Mouse (Mus musculus) brain, embryonic 14.5 days (tissue): ENCODE measurements around the gene 4930469K13Rik.

Experiments used
- CTCF ChIP-seq: fragments of 200-500 bp; IDR thresholded peaks from 2 replicates; pipeline ENCODE4 v1.5.1; 2012; ENCODE audit warnings: inconsistent platforms, mild to moderate bottlenecking, moderate library complexity, borderline replicate concordance; ENCODE audit not compliant: insufficient read depth, insufficient read length; ENCODE audit errors: extremely low read depth
- POLR2A ChIP-seq: fragments of 200-500 bp; IDR thresholded peaks from 2 replicates; pipeline ENCODE4 v1.6.1; 2012; ENCODE audit warnings: mild to moderate bottlenecking, inconsistent platforms, borderline replicate concordance; ENCODE audit not compliant: poor library complexity, insufficient read depth, insufficient read length, severe bottlenecking; ENCODE audit errors: extremely low read depth

GRCm38 (mm10) chr11:33957595-33957994 is 140.8 kb downstream of the 4930469K13Rik start:
- TF ChIP-seq CTCF, result no peak
- no peak for TF ChIP-seq POLR2A
